Mouse (Mus musculus): Measurements from ENCODE around the gene AA467197. TPM values are rescaled to one million over a fixed set of nuclear protein-coding genes. Genes with fewer than 3 reads are reported as not detected.

Gene AA467197
- total RNA-seq, 2 experiments from 2014 or later = not detected

DNA sequence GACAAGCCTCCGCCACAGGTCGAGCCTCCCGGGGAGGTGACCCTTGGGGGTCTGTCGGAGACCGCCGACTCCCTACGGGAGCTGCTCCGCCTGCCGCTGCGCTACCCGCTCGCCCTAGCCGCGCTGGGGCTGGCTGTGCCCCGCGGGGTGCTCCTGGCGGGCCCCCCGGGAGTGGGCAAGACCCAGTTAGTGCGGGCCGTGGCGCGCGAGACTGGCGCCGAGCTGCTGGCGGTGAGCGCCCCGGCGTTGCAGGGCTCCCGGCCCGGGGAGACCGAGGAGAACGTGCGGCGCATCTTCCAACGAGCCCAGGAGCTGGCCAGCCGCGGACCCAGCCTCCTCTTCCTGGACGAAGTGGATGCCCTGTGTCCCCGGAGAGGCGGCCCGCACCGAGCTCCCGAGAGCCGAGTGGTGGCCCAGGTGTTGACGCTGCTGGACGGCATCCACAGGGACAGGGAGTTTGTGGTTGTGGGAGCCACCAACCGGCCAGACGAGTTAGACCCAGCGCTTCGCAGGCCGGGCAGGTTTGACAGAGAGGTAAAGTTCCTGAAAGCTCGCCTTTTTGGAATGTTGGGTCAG, 5.5 kb upstream of the AA467197 start:
- DNase-seq = peak; percentile 55
- intact Hi-C loops (cut with DNase I; ENCODE audit: low total_unique reads) = loop anchor here (10.0 kb wide), 1 partner anchor 123 kb away; no protein-coding TSS in a partner anchor

DNA sequence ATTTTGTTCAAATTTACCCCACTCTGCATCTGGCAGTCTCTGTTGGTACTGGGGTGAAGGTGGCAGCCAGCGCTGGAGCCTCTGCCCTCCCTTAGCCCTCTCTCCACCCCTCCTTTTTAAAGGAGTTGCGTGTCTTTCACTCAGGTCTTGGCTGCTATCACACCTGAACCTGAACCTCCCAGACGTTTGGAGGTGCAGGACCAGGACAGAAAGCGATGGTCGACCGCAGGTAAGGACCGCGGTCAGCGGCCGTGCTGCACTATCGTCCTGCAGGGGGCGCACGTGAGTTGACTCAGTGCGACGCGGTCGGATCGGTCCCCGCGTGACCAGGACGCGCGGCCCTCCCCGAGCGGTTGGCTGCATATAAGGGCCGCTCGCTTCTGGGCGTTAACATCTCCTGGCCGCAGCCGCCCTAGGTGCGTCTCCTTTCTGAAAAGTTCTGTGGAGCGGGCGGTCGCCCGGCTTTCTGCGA, 776 bp downstream of the AA467197 start:
- intact Hi-C loops (cut with DNase I; ENCODE audit: low total_unique reads) = loop anchor here (10.0 kb wide), 1 partner anchor 117 kb away; no protein-coding TSS in a partner anchor

DNA sequence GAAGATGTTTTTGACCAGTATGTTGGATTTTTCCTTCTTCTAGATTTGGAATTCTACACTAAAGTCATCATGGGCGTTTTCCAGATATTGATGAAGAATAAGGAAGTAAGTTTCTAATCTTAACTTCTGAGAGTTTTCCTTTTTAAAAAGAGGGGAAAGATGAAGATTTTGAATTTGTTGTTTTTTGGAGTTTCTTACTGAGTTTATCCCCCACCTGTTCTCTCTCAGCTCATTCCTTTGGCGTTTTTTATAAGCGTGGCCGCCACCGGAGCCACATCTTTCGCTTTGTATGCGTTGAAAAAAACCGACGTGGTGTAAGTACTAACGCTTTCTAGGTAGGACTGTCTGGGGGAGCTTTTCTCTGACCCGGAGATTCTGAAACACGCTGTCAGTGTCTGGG, 1.2 kb downstream of the AA467197 start:
- intact Hi-C loops (cut with DNase I; ENCODE audit: low total_unique reads) = loop anchor here (10.0 kb wide), 1 partner anchor 117 kb away; no protein-coding TSS in a partner anchor

More for the DNA sequence above, 776 bp downstream of the AA467197 start:
- peak; percentile 82 for DNase-seq

DNA sequence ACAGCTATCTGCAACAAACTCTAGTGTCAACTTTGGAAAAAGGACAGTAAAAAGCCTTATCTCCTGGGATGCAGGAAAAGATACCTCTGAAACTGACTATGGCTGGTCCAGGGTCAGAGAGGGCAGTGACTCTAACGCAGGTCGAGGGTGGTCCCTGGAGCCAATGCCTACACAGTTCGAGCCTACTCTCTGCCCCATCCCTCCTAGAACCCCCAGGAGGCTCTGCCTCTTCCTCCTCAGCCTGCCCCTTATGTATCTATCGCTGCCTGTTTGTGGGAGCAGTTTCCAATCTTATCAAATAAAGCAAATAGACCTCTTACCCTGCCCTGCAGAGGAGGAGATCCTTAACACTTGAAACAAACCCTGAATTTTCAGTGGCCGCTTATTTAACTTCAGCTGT, 1.9 kb downstream of the AA467197 start:
- intact Hi-C loops (cut with DNase I; ENCODE audit: low total_unique reads) = loop anchor here (10.0 kb wide), 1 partner anchor 116 kb away; no protein-coding TSS in a partner anchor
- no peak for DNase-seq

More for the DNA sequence above, 1.2 kb downstream of the AA467197 start:
- DNase-seq = no peak

DNA sequence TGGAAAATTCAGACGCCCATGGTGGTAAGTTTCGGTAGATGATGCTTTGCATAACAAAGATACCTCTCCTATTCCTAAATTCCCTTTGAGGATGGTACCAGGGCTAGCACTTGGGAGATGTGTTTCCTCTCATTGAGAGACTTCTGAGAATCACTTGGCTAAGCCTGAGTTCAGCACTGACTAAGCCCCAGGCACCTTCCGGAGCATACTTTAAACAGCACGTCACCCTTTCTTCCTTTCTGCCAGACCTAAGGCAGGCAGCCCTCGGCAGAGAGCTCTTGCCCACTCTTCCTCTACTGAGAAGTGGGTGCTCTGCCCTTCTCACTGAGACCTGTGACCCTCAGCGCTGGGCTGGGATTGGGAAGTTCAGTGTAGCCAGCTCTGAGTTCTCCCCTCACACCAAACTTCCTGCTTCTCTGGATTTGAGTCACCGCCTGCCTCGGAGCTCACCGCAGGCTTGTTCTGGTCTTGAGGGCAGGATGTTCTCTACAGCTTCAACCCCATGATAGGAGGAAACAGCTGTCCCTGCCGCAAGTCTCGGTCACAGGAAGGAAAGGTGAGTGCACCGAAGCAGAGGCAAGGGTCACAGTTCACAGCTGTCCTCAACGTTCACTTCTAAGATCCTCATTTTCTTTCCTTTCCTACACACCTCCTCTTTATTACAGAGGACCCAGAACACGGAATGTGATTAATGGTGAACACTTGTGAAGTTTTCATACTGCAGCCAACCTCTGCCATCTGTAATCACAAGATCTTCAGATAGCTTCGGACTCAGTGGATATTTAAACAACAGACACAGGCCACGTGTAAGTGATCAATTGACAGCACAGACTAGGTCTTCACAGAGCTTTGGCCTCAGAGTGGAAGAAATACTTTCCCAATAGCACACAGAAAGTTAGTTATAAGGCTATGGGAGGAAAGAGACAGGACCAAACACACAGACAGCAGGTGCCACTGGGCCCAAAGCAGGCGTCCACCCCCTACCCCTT, 15.6 kb downstream of the AA467197 start:
- no peak for DNase-seq
- intact Hi-C loops (cut with DNase I; ENCODE audit: low total_unique reads) = no loop called here

DNA sequence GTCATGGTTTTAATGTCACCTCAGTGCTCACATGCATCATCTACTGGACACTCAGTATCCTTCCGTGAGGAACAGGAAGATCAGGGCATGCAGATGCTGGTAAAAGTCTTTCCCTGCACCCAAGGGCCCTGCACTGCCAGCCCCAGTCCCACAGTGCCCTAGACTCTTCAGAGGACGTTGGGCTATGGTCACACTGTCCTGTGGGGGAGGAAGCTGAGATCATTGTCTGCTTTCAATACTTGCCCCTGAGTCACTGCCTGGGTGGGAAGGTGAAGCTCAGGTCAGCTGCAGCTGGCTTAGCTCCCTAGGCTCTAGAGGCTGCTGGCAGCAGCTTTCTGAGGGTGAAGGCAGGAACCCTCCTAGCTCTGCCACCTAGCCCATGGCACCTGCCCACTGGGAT, 19.3 kb downstream of the AA467197 start:
- no peak for DNase-seq
- intact Hi-C loops (cut with DNase I; ENCODE audit: low total_unique reads) = no loop called here

DNA sequence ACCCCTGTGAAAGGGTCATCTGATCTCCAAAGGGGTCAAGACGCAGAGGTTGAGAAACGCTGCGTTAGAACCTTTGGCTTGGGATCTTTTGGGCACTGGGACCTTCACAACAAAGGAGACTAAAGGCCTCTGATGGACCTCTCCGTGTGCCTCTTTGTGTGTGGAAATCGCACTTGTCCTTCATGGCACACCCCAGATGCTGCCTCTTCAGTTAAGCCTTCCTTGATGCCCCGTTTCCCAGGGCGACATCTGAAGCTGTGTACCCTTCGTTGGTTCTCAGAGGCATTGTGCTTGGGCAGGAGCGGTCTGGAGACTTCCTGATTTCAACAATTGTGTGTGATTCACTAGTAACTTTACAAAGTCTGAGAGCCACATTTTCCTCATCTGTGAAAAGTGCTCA, 20.0 kb downstream of the AA467197 start:
- DNase-seq = no peak
- intact Hi-C loops (cut with DNase I; ENCODE audit: low total_unique reads) = no loop called here

DNA sequence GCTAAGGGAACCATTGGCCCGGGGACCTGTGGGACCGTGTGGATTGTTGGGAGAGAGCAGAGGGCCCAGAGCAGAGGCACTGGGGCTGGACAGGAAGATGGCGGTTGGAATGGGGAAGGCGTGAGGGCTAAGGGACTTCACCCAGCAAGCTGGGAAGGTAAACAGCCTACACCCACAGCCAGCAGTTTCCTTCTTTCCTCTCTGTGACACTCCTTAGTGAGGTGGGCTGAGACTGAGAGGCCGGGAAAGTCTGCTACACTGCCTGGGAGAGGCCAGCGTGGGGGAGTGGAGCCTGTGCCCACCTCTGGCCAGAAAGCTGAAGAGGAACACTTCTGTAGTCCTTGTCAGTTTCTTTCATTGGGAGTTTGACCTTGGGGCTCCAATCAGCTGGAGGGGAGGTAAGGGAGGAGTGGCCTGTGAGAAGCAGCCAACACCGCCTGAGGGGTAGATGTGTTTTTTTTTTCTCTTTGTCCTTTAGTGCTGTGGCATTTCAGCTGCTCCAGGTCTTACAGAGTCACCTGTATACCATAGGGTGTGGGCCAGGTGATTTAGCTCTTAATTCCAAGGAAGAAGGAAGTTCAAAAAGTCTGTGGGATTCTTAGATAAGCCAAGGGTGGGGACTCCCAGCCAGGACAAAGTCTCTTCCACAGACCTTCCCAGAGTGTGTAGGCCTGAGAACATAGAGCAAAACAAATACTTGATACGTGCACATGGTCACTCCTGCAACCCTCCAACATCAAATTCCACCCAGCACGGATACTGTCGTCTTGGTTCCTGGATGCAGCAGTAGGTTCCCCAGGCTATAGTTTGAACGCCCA, 21.1 kb downstream of the AA467197 start:
- DNase-seq = no peak
- intact Hi-C loops (cut with DNase I; ENCODE audit: low total_unique reads) = no loop called here

DNA sequence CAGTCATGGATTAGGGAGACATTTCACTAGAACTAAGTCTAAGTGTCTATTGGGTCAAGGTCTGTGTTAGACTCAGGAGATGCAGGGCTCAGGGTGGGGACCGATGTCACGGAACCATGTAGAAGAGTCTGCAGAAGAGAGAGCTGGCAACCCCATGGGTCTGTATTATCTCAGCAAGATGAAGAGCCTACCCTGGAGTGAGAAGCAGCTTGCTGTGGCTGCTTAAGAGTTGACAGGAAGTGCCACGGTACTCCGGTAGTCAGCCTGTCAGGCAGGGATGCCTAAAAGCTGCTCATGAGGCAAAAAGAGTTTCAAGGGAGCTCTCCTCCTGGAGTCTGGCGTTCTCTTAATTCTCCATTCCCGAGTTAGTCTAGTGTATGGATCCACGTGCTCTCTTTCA, 23.0 kb downstream of the AA467197 start:
- intact Hi-C loops (cut with DNase I; ENCODE audit: low total_unique reads) = loop anchor here (10.0 kb wide), 1 partner anchor 95 kb away; no protein-coding TSS in a partner anchor
- no peak for DNase-seq

DNA sequence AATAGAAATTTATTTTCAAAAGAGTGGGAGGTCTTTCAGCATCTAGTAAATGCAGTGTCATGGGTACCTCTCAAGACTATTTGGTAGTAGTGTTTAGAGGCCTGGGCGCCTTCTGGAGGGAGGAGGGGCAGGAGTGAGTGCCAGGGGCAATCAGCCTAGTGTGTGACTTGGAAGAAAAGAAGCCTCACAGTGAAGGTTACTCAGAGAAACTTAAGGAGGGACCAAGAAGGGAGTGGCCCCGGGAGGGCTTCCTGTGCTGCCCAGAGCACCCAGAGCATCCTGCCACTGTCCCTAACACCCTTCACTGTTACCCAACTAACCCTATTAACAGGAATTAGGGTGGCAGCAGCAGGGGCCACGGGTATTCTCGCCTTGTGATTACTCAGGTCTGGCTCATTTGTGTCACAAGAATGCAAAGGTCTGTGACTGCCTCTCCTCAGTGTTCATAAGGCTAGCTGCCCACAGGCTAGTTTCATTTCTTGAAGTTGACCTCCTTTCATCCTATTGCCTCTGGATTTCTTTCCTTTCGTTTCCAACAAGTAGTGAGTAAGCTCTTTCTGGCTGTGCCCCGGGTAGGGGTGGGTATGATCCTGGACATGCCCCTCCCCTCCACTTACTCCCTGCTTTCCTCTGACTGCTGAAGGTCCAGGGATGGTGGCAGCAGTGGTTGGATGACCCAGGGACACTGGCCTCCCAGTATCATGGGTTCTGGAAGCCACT, 28.6 kb downstream of the AA467197 start:
- DNase-seq = peak; percentile 9
- intact Hi-C loops (cut with DNase I; ENCODE audit: low total_unique reads) = loop anchor here (10.0 kb wide), 1 partner anchor 89 kb away; no protein-coding TSS in a partner anchor

DNA sequence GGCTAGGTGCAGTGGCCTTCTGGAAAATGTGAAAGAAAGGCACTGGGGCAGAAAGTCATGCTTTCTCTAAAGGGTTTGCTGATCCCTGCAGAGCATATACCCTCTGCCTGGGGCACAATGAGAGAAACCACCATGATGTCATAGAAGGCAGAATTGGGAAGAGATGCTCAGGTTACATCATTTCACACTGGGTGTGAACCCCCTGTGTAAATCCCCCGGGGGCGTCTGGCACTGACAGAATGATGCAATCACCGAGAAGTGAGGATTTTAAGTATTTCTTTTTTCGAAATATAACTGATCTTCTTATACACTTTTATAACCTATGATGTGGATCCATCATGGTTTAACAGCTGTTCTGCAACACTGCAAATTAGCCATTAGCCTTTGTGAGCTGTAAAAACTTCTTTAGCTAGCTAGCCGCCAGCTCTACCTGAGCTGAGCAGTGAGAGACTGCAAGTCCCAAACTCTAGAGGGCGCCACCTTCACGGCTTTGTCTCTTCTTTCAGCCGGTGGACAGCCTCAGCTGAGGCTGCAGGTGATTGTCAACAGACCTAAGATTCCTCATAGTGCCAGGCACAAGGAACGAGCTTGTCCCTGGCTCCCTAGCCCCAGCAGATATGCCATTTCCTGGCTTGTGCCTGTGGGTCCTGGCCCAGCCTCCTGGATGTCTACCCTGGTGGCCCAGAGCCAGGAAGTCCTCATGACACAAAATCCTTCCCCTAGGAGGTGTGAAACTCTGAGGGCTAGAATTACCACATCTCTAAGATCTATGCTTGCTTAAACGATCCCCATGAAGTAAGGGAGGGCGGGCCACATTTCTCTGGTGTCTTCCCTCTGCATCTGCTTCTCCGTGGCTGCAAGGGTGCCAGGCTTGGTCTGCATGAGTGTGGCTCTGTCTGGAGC, 29.4 kb downstream of the AA467197 start:
- peak; percentile 23 for DNase-seq
- intact Hi-C loops (cut with DNase I; ENCODE audit: low total_unique reads) = loop anchor here (10.0 kb wide), 1 partner anchor 89 kb away; no protein-coding TSS in a partner anchor

DNA sequence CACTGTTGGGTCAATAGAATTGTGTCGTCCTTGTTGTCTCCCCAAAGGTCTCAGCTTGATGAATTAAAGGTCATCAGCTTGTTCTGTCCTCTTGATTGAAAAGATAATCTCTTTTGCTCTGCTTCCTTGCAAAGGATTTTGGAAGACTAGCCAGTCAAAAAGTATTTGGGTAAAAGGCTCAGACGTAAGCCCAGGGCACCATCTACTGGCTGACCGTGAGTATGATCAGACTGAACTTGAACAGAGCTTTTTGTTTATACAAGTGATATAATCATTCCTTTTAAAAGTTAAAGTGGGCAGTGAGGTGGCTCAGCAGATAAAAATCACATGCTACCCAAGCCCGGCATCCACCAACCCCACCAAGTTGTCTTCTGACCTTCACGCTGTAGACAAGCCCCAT, 31.1 kb downstream of the AA467197 start:
- intact Hi-C loops (cut with DNase I; ENCODE audit: low total_unique reads) = loop anchor here (10.0 kb wide), 1 partner anchor 87 kb away; no protein-coding TSS in a partner anchor
- DNase-seq = peak; percentile 20

DNA sequence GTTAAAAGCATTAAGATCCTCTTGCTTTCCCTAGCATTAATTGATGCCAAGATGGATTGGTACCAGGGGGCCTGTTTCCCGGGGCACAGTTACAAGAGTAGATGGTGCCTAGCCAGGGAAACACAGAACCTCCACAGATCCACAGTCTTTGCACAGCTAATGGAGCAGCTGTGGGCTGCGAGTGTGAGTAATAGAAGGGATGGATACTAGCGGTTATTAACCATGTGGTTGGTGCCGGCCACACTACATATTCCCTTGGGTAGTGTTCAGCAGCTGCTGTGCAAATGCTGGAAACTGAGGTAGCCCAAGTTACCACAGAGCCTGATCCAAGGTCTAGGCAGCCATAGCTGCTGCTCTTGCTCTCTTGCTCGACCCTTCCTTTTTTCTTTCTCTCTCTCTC, 34.9 kb downstream of the AA467197 start:
- intact Hi-C loops (cut with DNase I; ENCODE audit: low total_unique reads) = no loop called here
- DNase-seq = no peak

DNA sequence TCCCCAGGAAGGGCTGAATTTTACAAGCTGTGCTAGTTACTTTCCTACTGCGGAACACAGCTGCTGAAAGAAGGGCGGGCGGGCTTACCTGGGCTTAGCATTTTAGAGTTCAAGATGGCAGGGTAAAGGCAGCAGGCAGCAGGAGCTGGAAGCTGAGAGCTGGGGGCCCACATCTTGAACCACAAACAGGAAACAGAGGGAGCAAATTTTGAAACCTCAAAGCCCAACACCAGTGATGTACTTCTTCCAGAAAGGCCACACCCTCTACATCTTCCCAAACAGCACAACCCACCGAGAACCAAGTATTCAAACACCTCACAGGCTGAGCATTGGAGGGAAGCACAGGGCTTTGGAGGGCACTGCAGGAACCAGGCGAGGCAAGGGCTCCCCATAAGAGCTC, 36.1 kb downstream of the AA467197 start:
- DNase-seq = no peak
- intact Hi-C loops (cut with DNase I; ENCODE audit: low total_unique reads) = no loop called here

DNA sequence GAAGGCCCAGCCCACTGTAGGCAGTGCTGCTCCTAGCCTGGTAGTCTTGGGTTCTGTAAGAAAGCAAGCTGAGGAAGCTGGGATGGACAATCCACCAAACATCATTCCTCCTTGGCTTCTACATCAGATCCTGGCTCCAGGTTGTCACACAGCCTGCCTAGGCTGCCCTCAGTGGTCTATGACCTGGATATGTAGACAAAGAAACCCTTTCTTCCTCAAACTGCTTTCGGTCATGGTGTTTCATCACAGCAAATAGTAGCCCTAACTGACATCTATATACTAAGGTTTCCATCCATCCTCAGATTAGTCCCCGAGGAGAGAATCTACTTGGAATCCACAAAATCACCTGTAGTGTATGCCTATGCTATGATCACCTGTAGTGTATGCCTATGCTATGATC, 38.3 kb downstream of the AA467197 start:
- intact Hi-C loops (cut with DNase I; ENCODE audit: low total_unique reads) = no loop called here

DNA sequence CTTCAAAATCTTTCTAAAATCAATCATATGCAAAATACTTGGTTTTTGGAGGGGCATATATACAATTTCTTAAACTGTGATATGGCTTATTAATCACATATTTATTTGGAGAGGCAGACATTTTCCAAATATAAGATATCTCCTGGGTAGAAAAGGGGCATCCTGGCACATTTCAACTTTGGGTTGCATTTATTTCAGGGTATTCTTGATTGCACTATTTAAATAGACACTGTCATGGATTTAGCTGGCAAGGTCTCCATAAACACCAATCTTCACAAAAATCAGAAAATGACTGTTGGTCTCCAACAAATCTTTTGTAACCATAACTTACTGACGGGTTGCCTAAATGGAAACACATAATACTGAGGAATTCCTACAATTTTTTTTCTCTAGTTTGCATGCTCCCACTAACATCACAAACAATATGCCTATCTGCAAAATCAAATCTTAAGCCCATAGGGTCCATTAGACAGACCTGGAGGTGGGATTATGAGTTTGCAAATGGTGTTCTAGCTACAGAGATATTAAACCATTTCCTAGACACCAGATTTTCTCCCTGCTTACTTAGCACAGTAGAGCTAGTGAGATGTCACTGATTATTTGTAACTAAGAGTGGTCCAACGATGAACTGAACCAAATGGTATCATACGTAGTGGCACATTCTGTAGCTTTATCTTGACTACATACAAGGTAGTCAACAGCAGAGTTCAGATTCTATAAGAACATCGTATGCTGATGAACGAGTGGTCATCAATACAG, 44.8 kb downstream of the AA467197 start:
- no peak for DNase-seq
- intact Hi-C loops (cut with DNase I; ENCODE audit: low total_unique reads) = no loop called here

More for the DNA sequence above, 38.3 kb downstream of the AA467197 start:
- no peak for DNase-seq

DNA sequence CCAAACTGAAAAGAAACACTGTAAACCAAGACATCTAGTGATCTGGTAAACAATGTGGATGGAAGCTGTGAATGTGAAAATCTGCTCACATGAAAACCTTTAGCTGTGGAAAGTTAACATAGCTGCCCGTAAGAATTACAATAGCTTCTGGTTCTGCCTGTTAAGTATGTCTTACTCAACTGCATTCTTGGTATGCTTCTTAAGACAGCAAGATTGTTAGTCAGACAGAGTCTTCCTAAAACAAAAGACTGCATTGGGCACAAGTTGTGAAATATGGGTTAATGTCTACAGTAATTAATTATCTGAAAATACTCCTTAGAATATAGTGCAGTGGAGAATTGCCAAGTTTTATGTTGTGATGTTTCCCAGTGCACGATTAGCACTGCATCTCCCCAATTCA, 45.7 kb downstream of the AA467197 start:
- DNase-seq = no peak
- intact Hi-C loops (cut with DNase I; ENCODE audit: low total_unique reads) = no loop called here

Data from gastrocnemius, postnatal 14 days (tissue).